Mouse (Mus musculus): ENCODE measurements around the gene Trp53bp2. TPM values are rescaled to one million over a fixed set of nuclear protein-coding genes. Genes with fewer than 3 reads are reported as not detected.

The Trp53bp2 gene
- polyA plus RNA-seq, 1 experiment from 2014 or later = 26.1 TPM

- H3K36me3 ChIP-seq (ENCODE audit: insufficient read depth, low read length) = peaks cover 26% of the 10 kb centered on the region; the same call in 1 of the 2 replicates
- 93% methylated on average over 6 of the region's 6 CpGs for WGBS
Measured at GRCm38 (mm10) chr1:182491839-182492238, 82.9 kb downstream of the Trp53bp2 start.

DNA sequence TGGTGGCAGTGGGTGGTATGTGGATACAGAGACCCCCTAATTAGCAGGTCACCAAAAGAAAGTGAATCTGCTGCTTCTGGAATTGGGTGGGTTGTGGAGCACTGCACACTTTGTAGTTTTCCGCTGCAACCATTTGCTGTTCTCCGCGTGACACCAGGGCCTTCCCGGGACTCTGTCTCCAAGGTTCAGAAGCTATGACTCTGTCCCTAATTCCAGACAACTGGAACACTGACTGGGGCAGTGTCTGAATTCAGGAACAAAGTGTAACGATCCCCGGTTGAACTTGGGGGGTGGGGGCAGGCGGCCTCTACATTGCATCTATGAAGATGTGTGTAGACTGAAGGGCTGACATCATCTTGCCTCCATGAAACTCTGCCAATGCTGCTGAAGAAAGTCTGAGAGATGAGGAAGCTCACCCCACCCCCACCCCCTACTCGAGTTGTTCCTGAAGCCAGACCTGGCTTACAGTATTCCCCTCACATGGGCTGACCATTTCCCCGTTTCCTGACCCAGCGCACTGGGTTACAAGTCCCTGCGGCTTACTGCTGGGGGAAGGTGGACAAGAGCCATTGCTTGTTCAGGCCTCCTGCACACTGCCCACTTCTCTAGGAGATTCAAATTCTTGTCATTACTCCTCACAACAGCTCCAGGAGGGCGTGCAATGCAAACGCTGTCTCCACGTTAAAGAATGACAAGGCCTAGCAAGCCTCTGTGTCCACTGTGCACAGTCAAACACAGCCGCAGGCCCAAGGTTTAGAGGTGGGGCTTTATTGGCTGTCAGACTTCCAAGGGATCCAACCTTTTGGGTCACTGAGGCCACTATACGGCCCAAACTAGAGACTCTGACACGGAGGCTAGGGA is 85.5 kb downstream of the Trp53bp2 start:
- Histone ChIP-seq H3K9me3 (replicated peaks; ENCODE audit: low read length) (no peaks in the 10 kb centered on the region), H3K36me3 (ENCODE audit: insufficient read depth, low read length) (peaks cover 9% of the 10 kb centered on the region; the same call in 1 of the 2 replicates), H3K4me3 (replicated peaks; ENCODE audit: low read depth, low read length) (no peak overlapping the region), H3K4me1 (replicated peaks; ENCODE audit: insufficient read depth, low read length) (peaks cover 25% of the 10 kb centered on the region), H3K4me2 (ENCODE audit: low read length) (no peak overlapping the region), H3K27ac (peak overlapping the region; percentile 60), H3K27me3 (ENCODE audit: insufficient read depth, low read length) (no peaks in the 10 kb centered on the region), H3K9ac (ENCODE audit: low read depth, low read length) (no peak overlapping the region)
- DNase-seq (ENCODE audit: low spot score) (no peak), ATAC-seq (replicated peaks; ENCODE audit: low FRiP score, low read depth) (no peak)
- TF ChIP-seq CTCF (IDR thresholded peaks at IDR 0.05; ENCODE audit: low read depth) = no peak
- 46% methylated on average over 17 of the region's 17 CpGs for WGBS

More at GRCm38 (mm10) chr1:182491839-182492238, 82.9 kb downstream of the Trp53bp2 start:
- Histone ChIP-seq H3K4me1 (replicated peaks; ENCODE audit: insufficient read depth, low read length) (peaks cover 15% of the 10 kb centered on the region), H3K9me3 (replicated peaks; ENCODE audit: low read length) (no peaks in the 10 kb centered on the region), H3K4me3 (replicated peaks; ENCODE audit: low read depth, low read length) (no peak overlapping the region), H3K27me3 (ENCODE audit: insufficient read depth, low read length) (no peaks in the 10 kb centered on the region), H3K27ac (no peak overlapping the region), H3K4me2 (ENCODE audit: low read length) (no peak overlapping the region), H3K9ac (ENCODE audit: low read depth, low read length) (no peak overlapping the region)
- no peak for DNase-seq (ENCODE audit: low spot score)
- ATAC-seq (replicated peaks; ENCODE audit: low FRiP score, low read depth) = no peak
- TF ChIP-seq CTCF (IDR thresholded peaks at IDR 0.05; ENCODE audit: low read depth) = no peak

- Histone ChIP-seq H3K36me3 (ENCODE audit: insufficient read depth, low read length) (peaks cover 10% of the 10 kb centered on the region; the same call in 1 of the 2 replicates), H3K27me3 (ENCODE audit: insufficient read depth, low read length) (no peaks in the 10 kb centered on the region), H3K4me2 (ENCODE audit: low read length) (no peak overlapping the region), H3K27ac (peak overlapping the region; percentile 78), H3K4me3 (replicated peaks; ENCODE audit: low read depth, low read length) (no peak overlapping the region), H3K9ac (ENCODE audit: low read depth, low read length) (no peak overlapping the region), H3K4me1 (replicated peaks; ENCODE audit: insufficient read depth, low read length) (peaks cover 27% of the 10 kb centered on the region), H3K9me3 (replicated peaks; ENCODE audit: low read length) (no peaks in the 10 kb centered on the region)
- ATAC-seq (replicated peaks; ENCODE audit: low FRiP score, low read depth) (peak; percentile 79), DNase-seq (ENCODE audit: low spot score) (peak; percentile 27)
- WGBS = 43% methylated on average over 6 of the region's 6 CpGs
- TF ChIP-seq CTCF (IDR thresholded peaks at IDR 0.05; ENCODE audit: low read depth) = no peak
Measured at GRCm38 (mm10) chr1:182496685-182497084, 87.7 kb downstream of the Trp53bp2 start.

GRCm38 (mm10) chr1:182497736-182498135 is 88.8 kb downstream of the Trp53bp2 start:
- Histone ChIP-seq H3K9me3 (replicated peaks; ENCODE audit: low read length) (no peaks in the 10 kb centered on the region), H3K9ac (ENCODE audit: low read depth, low read length) (no peak overlapping the region), H3K36me3 (ENCODE audit: insufficient read depth, low read length) (peaks cover 6% of the 10 kb centered on the region; the same call in 1 of the 2 replicates), H3K4me1 (replicated peaks; ENCODE audit: insufficient read depth, low read length) (peaks cover 27% of the 10 kb centered on the region), H3K4me3 (replicated peaks; ENCODE audit: low read depth, low read length) (no peak overlapping the region), H3K27me3 (ENCODE audit: insufficient read depth, low read length) (no peaks in the 10 kb centered on the region), H3K27ac (peak overlapping the region; percentile 78; the same call in 1 of the 2 replicates), H3K4me2 (ENCODE audit: low read length) (no peak overlapping the region)
- DNase-seq (ENCODE audit: low spot score) = peak; percentile 32
- 45% methylated on average over 4 of the region's 4 CpGs for WGBS
- TF ChIP-seq CTCF (IDR thresholded peaks at IDR 0.05; ENCODE audit: low read depth) = no peak
- no peak for ATAC-seq (replicated peaks; ENCODE audit: low FRiP score, low read depth)

- ATAC-seq (replicated peaks; ENCODE audit: low FRiP score, low read depth) = no peak
- Histone ChIP-seq H3K9ac (ENCODE audit: low read depth, low read length) (no peak overlapping the region), H3K27me3 (ENCODE audit: insufficient read depth, low read length) (no peaks in the 10 kb centered on the region), H3K9me3 (replicated peaks; ENCODE audit: low read length) (no peaks in the 10 kb centered on the region), H3K4me3 (replicated peaks; ENCODE audit: low read depth, low read length) (no peak overlapping the region), H3K4me1 (replicated peaks; ENCODE audit: insufficient read depth, low read length) (peaks cover 26% of the 10 kb centered on the region), H3K27ac (no peak overlapping the region), H3K36me3 (ENCODE audit: insufficient read depth, low read length) (peaks cover 6% of the 10 kb centered on the region; the same call in 1 of the 2 replicates), H3K4me2 (ENCODE audit: low read length) (no peak overlapping the region)
- TF ChIP-seq CTCF (IDR thresholded peaks at IDR 0.05; ENCODE audit: low read depth) = no peak
- WGBS = 59% methylated on average over 9 of the region's 9 CpGs
- DNase-seq (ENCODE audit: low spot score) = no peak
Measured at GRCm38 (mm10) chr1:182499443-182500089, 90.6 kb downstream of the Trp53bp2 start.

GRCm38 (mm10) chr1:182500224-182500623 is 91.3 kb downstream of the Trp53bp2 start:
- no peaks in the 10 kb centered on the region for H3K9me3 ChIP-seq (replicated peaks; ENCODE audit: low read length)
- 73% methylated on average over 4 of the region's 4 CpGs for WGBS
- no peak for DNase-seq (ENCODE audit: low spot score)

More at GRCm38 (mm10) chr1:182500224-182500623, 91.3 kb downstream of the Trp53bp2 start:
- peaks cover 6% of the 10 kb centered on the region; the same call in 1 of the 2 replicates for H3K36me3 ChIP-seq (ENCODE audit: insufficient read depth, low read length)
- ATAC-seq (replicated peaks; ENCODE audit: low FRiP score, low read depth) = no peak
- H3K4me3 ChIP-seq (replicated peaks; ENCODE audit: low read depth, low read length) = no peak overlapping the region
- no peak for TF ChIP-seq CTCF (IDR thresholded peaks at IDR 0.05; ENCODE audit: low read depth)
- H3K27me3 ChIP-seq (ENCODE audit: insufficient read depth, low read length) = no peaks in the 10 kb centered on the region
- 0 out of 2 replicates have a peak overlapping the region, but pooled peaks have one; percentile 31 for H3K27ac ChIP-seq
- no peak overlapping the region for H3K4me2 ChIP-seq (ENCODE audit: low read length)
- peaks cover 22% of the 10 kb centered on the region; the same call in 1 of the 2 replicates for H3K4me1 ChIP-seq (replicated peaks; ENCODE audit: insufficient read depth, low read length)
- H3K9ac ChIP-seq (ENCODE audit: low read depth, low read length) = no peak overlapping the region

Data from kidney, postnatal 0 days (tissue).